Mouse (Mus musculus) bone marrow macrophage, adult 2 months (primary cell): ENCODE measurements around the gene Mcu.

Experiments
- CTCF ChIP-seq: IDR thresholded peaks from 2 replicates; pipeline ENCODE4 v1.5.1; 2012; ENCODE audit warnings: low read depth, mild to moderate bottlenecking, low read length, moderate library complexity
- POLR2A ChIP-seq: IDR thresholded peaks from 2 replicates; pipeline ENCODE4 v1.6.1; 2012; ENCODE audit warnings: mild to moderate bottlenecking, low read depth, low read length, borderline replicate concordance

GRCm38 (mm10) chr10:59564551-59564950 is 51.9 kb downstream of the Mcu start:
- no peak for TF ChIP-seq CTCF
- TF ChIP-seq POLR2A = no peak
